Mouse (Mus musculus): Measurements from ENCODE around the gene Zfp462. TPM values are rescaled to one million over a fixed set of nuclear protein-coding genes. Genes with fewer than 3 reads are reported as not detected.

Zfp462 gene
- polyA plus RNA-seq (2017; shearing (Covaris generic)): 0.05 TPM

DNA sequence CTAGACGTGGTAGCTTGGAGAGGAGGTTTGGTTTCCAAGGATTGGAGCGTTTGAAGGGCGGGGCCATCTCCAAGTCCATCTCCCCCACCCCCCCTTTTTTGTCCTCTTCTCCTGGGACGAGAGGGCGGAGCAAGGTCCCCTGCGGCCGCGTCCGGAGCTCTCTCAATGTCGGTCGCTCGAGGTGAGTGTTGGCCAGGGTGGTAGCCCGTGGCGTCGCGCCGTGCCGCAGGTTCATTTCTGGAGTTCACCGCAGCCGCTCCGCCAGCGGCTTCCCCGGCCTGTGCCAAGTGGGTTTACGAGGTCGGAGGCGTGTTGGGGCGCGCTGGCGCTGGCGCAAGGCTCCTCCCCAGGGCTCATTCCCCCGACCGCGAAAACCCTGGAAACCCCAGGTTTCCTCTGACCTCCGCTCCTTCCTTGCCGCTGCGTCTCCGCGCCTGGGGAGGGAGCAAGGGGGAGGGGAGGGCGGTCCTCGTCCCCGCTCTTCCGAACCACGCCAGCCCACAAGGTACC lies at the start of gene Zfp462:
Gene Zfp462, plus strand, starts transcription at position 128 of the 510 bp plus-strand sequence.

Measured in effector memory CD4-positive, alpha-beta T cell, adult 5 months (primary cell).